Mouse (Mus musculus) cerebellum, adult 9-11 months (tissue): ENCODE data around the gene Blm.

Experiments
- DNase-seq: peaks from one replicate; pipeline ENCODE4 v3.0.0; 2022

Blm gene

GRCm38 (mm10) chr7:80535009-80535744, at the start of gene Blm:
Gene Blm, minus strand, starts transcription at chr7:80535119.
- DNase-seq: peak; percentile 97

- peak; percentile 63 for DNase-seq
Observed at GRCm38 (mm10) chr7:80583981-80584380, 49.1 kb upstream of the Blm start.

- DNase-seq: no peak
Observed at GRCm38 (mm10) chr7:80582821-80583451, 48.0 kb upstream of the Blm start.

DNA sequence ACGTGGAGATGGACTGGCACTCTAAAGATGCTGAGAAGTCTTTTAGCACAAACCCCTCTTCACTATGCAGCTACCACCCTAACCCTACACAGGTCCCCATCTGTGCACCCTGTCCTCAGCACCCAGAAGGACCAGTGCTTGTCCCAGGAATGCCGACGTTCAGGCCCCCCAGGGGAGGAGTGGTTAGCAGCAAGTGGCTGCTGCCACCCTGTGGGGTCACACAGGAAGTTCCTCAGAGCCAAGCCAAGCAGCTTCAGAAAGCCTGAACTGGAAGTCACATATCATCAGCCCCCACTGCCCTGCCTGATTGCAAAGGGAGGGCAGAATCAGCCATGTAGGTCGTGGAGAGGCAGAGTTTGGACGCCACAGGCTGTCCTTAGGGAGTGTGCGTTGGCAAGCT, 45.4 kb upstream of the Blm start:
- DNase-seq: no peak

- no peak for DNase-seq
Observed at GRCm38 (mm10) chr7:80577417-80577980, 42.6 kb upstream of the Blm start.

DNA sequence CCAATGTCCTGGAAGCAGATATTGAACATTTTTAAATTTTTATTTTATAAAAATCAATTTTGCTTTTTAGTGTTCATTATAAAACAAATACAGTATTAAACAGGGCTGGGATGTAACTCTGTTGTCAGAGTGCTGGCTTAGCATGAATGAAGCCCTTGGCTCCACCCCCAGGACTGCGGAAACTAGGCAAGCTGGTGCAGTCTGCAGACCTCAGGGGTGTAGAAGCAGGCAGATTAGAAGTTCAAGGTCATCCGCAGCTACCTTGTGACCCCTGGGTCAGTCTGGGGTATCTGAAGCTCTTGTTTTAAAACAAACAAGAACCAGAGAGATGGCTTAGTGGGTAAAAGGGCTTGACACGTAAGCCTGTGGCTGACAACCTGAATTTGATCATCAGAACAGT, 41.7 kb upstream of the Blm start:
- no peak for DNase-seq

- DNase-seq: no peak
Observed at GRCm38 (mm10) chr7:80575750-80576149, 40.8 kb upstream of the Blm start.

DNA sequence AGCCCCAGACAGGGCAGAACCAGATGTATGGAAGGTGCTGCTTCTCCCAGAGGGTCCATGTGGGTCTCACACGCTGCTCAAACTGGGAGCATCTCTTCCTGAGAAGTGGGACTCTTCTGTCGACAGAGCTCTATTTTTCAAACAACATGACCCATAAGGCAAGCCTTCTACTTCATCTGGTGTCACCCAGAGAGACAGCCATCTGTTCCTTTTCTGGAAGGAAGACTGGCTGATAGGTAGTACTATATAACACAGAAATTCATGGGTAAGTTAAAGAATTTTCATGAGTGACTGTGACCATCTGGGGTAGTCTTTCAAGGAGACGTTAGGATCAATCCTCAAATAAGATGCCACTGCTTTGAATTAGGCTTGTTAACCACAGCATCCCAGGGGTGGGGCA, 38.2 kb upstream of the Blm start:
- peak; percentile 30 for DNase-seq

- no peak for DNase-seq
Observed at GRCm38 (mm10) chr7:80567982-80568381, 33.1 kb upstream of the Blm start.

DNA sequence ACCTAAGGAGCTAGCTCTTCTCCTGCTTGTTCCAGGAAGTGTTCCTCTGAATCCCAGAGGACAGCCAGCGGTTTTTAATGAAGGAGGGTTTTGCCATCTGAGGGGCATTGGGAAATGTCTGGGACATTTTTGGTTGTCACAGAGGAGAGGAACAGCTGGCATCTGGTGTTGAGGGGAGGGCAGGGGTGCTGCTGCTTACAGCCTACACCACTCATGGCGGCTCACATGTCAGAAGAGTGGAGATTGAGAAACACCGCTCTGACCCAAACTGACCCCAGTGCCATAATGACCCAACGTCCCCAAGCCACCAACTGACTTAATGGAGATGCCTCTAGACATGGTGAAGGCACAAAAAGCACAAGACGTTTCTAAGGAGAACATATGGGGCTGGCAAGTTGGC, 27.0 kb upstream of the Blm start:
- no peak for DNase-seq

DNA sequence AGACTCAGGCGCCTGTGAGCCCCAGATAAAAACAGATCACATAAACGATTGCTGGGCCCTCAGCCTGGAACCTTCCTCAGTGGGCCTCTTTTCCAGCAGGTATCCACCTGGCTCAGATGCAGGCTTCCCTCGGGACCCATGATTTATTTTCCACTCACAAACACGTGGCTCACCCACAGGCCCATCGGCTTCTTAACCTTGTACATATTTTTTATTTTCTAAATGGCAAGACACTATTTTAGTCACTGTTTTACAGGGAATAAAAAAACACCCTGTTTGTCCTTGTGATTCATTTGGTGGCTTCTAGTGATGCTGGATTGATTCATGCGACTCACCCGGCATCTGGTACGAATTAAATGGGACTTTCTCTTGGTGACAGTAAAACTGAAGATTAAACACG, 26.4 kb upstream of the Blm start:
- DNase-seq: no peak

GRCm38 (mm10) chr7:80558572-80558971, 23.7 kb upstream of the Blm start:
- no peak for DNase-seq

- no peak for DNase-seq
Observed at GRCm38 (mm10) chr7:80558101-80558500, 23.2 kb upstream of the Blm start.

- no peak for DNase-seq
Observed at GRCm38 (mm10) chr7:80557161-80557560, 22.2 kb upstream of the Blm start.

GRCm38 (mm10) chr7:80556166-80556565, 21.2 kb upstream of the Blm start:
- no peak for DNase-seq

- DNase-seq: no peak
Observed at GRCm38 (mm10) chr7:80555146-80555545, 20.2 kb upstream of the Blm start.

DNA sequence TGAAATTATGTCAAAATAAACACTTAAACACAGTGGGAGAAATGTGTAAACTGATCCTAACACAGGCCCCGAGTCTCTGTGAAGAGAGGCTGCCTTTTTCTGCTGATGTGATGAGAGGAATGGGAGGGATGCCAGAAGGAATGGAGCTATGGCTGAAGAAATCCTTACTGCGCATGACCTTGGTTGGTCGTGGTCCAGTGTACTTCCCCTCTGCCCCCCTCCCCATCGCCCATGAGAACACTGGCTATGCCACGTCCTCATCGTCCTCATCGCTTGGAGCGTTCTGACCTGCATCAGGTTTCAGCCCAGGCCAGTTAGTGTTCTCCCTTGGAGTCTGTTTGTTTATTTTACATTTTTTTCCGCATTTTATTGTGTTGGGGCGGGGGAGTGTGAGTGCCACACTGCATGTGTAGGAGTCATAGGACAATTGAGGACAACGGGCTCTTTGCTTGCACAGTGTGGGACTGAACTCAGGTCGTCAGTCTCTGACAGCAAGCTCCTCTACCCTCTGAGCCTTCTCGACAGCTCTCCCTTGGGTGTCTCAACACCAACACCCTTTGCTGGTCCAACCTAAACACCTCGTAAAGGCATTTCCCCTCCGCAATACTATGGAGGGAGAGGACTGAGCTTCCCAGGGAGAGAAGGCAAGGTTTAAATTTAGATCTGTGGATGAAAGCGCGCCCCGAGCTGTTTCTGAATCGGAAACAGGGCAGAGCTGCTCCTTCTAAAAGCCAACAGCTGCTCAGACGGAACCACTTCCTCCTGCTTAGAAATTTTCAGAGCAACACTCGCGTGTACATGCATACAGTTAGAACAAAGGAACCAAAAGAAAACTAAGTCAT, 19.5 kb upstream of the Blm start:
- no peak for DNase-seq

- no peak for DNase-seq
Observed at GRCm38 (mm10) chr7:80548513-80549260, 13.8 kb upstream of the Blm start.

- no peak for DNase-seq
Observed at GRCm38 (mm10) chr7:80542139-80542831, 7.4 kb upstream of the Blm start.

DNA sequence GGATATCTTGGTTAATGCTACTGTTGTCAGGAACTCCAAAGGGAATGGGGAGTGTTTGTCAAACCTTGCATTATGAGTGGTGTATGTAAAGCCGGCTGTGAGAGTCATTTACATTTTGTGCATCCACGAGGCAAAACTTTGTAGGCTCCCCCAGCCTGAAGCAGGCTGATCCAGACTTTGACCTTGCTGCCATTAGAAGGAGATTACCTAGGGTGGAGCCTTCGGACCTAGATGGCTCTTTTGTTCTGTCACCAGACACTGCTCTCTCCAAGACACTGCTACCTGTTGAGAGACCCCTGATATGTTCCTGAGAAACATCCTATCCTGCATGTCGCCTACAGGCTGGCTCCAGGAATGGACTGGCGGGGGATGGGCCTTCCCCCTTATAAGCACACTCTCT, 4.7 kb upstream of the Blm start:
- no peak for DNase-seq

DNA sequence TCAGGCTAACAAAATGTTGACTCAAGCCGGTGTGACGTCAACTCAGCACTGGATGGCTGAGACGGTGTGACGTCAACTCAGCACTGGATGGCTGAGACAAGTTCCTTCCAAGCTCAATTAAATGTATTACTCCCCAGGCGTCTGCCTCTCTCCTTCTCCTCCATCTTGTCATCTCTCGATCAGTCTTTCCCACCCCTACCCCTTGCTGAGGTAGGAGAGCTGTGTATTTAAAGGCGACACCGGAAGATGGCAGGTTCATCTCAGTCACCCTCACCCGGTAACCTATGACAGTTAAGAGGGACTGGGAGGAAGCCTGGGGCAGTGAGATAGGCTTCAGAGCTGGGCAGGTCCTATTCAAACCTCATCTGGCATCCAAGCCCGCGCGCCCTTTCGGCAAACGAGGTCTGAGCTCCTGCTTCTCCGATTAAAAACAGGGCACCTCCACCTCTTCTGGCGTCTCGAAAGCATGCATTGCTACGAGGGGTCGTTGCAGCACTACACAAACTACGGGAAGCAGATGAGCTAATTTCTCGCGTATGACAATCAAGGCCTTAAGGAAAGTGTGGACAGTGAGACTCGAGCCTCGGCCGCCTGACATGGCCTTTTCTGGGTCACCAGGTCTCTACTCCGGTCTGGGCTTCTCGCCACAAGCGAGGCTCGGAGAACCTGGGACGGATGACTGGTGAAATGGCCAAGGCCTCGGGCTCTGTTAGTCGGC, 469 bp downstream of the Blm start:
- no peak for DNase-seq
